Mouse (Mus musculus) gastrocnemius, postnatal 36 days (tissue): Measurements from ENCODE around the gene Ctnnal1. TPM values are rescaled to one million over a fixed set of nuclear protein-coding genes. Genes with fewer than 3 reads are reported as not detected.
A peak's percentile ranks its signal among the peaks of the same experiment; 100 is the strongest.

Source experiments
- DNase-seq, 2 experiments: peaks; one replicate each; pipeline ENCODE4 v3.0.0; 2022
- intact Hi-C: fragments of 180-260 bp; cut with DNase I; formaldehyde crosslinking; loops from one replicate; pipeline ENCODE4 v1.15.1; 2025
- microRNA-seq, 2 experiments: library from miRNA; unstranded; fragments of <30 nt; microRNA quantifications; one replicate each; pipeline ENCODE4 v1.2.0; 2021
- total RNA-seq, 2 experiments: library from RNA; stranded (reverse); gene quantifications; 2 replicates each; pipeline ENCODE4 v1.2.3; 2021

The Ctnnal1 gene
- total RNA-seq, 2 experiments from 2014 or later: 8.3 to 9.2 TPM

GRCm38 (mm10) chr4:56815131-56815530 lies 49.9 kb downstream of the Ctnnal1 start:
- DNase-seq: no peak
- intact Hi-C loops: no loop called here

- intact Hi-C loops: no loop called here
- no peak for DNase-seq
These were observed 52.9 kb downstream of the Ctnnal1 start for GRCm38 (mm10) chr4:56812096-56812495.

GRCm38 (mm10) chr4:56811642-56812041 lies 53.3 kb downstream of the Ctnnal1 start:
- no peak for DNase-seq
- intact Hi-C loops: no loop called here

GRCm38 (mm10) chr4:56809050-56809449 lies 55.9 kb downstream of the Ctnnal1 start:
- intact Hi-C loops: no loop called here
- DNase-seq: no peak

GRCm38 (mm10) chr4:56802669-56803150 lies 62.3 kb downstream of the Ctnnal1 start:
- DNase-seq: no peak
- intact Hi-C loops: no loop called here

GRCm38 (mm10) chr4:56801907-56802668 lies 62.9 kb downstream of the Ctnnal1 start, which contains the start of the genes Elp1 and Fam206a:
Elp1 (minus strand) TSS chr4:56802331.
Fam206a (plus strand) TSS chr4:56802345.
- DNase-seq: peak; percentile 89 to 99
- intact Hi-C loops: no loop called here

GRCm38 (mm10) chr4:56791373-56791772 lies 73.6 kb downstream of the Ctnnal1 start:
- intact Hi-C loops: no loop called here
- no peak for DNase-seq

- DNase-seq: no peak
- intact Hi-C loops: no loop called here
These were observed 93.9 kb downstream of the Ctnnal1 start for GRCm38 (mm10) chr4:56771065-56771464.

GRCm38 (mm10) chr4:56768913-56769312 lies 96.1 kb downstream of the Ctnnal1 start:
- DNase-seq: no peak
- intact Hi-C loops: no loop called here

GRCm38 (mm10) chr4:56767861-56768284 lies 97.1 kb downstream of the Ctnnal1 start:
- intact Hi-C loops: no loop called here
- DNase-seq: no peak

Small RNAs within 50 kb of the gene (microRNA-seq; reads per million reads assigned to microRNA genes)
- 31.9 to 43.0 reads per million in 2 experiments for gene Mir32

Other genes starting within 250 kb of the Ctnnal1 start
- gene Gm26657, start 125.1 kb downstream of the Ctnnal1 start, total RNA-seq: not detected
- not detected for gene Actl7b, start 123.7 kb downstream of the Ctnnal1 start, total RNA-seq
- gene Actl7a, start 121.8 kb downstream of the Ctnnal1 start, total RNA-seq: not detected
- gene Elp1, start 62.9 kb downstream of the Ctnnal1 start, total RNA-seq: 10 to 100 TPM; 17.5 to 22.9 TPM
- gene Fam206a, start 62.8 kb downstream of the Ctnnal1 start, total RNA-seq: 1 to 10 TPM; 1.1 to 2.3 TPM
- 10 to 100 TPM; 16.3 to 23.9 TPM for gene Tmem245, start 82.2 kb upstream of the Ctnnal1 start, total RNA-seq
- not detected for gene Frrs1l, start 125.2 kb upstream of the Ctnnal1 start, total RNA-seq